Mouse (Mus musculus) right cerebral cortex, adult 18-20 months (tissue): ENCODE data around the gene Acp5.
"Not testable (repeated sequence)": the region's sequence is repeated elsewhere in the genome, so short reads cannot be mapped to it uniquely, and the experiment has no call there.

Experiments
- DNase-seq: peaks from one replicate; pipeline ENCODE4 v3.0.0; 2022; ENCODE audit warnings: mixed read lengths

Acp5 gene

GRCm38 (mm10) chr9:22135644-22136390 lies at the start of gene Acp5:
Acp5 (minus strand) TSS chr9:22135711.
- DNase-seq = no peak

- no peak for DNase-seq
Observed at GRCm38 (mm10) chr9:22172318-22172717, 36.8 kb upstream of the Acp5 start.

GRCm38 (mm10) chr9:22169327-22169726 lies 33.8 kb upstream of the Acp5 start:
- no peak for DNase-seq

GRCm38 (mm10) chr9:22167751-22168150 lies 32.2 kb upstream of the Acp5 start:
- no peak for DNase-seq

GRCm38 (mm10) chr9:22166686-22167085 lies 31.2 kb upstream of the Acp5 start:
- DNase-seq = no peak

- no peak for DNase-seq
Observed at GRCm38 (mm10) chr9:22165964-22166363, 30.5 kb upstream of the Acp5 start.

GRCm38 (mm10) chr9:22164711-22165668 lies 29.5 kb upstream of the Acp5 start:
- DNase-seq = peak; percentile 65

GRCm38 (mm10) chr9:22162912-22163311 lies 27.4 kb upstream of the Acp5 start:
- no peak for DNase-seq

GRCm38 (mm10) chr9:22162305-22162704 lies 26.8 kb upstream of the Acp5 start:
- no peak for DNase-seq

- DNase-seq = no peak
Observed at GRCm38 (mm10) chr9:22161299-22161698, 25.8 kb upstream of the Acp5 start.

- DNase-seq = peak; percentile 17
Observed at GRCm38 (mm10) chr9:22157516-22158265, 22.2 kb upstream of the Acp5 start.

GRCm38 (mm10) chr9:22156497-22157245 lies 21.2 kb upstream of the Acp5 start, which contains the start of gene Pigyl:
Pigyl (plus strand) TSS chr9:22156846.
- DNase-seq = peak; percentile 99

- DNase-seq = peak; percentile 66
Observed at GRCm38 (mm10) chr9:22155614-22156013, 20.1 kb upstream of the Acp5 start.

GRCm38 (mm10) chr9:22153810-22154209 lies 18.3 kb upstream of the Acp5 start:
- DNase-seq = no peak

- no peak for DNase-seq
Observed at GRCm38 (mm10) chr9:22150946-22151345, 15.4 kb upstream of the Acp5 start.

GRCm38 (mm10) chr9:22150249-22150693 lies 14.8 kb upstream of the Acp5 start:
- not testable (repeated sequence) for DNase-seq

GRCm38 (mm10) chr9:22149426-22150248 lies 14.1 kb upstream of the Acp5 start:
- DNase-seq = no peak

GRCm38 (mm10) chr9:22144304-22144965 lies 8.9 kb upstream of the Acp5 start:
- DNase-seq = no peak

- DNase-seq = peak; percentile 87
Observed at GRCm38 (mm10) chr9:22143108-22144037, 7.9 kb upstream of the Acp5 start.
